Mouse (Mus musculus): ENCODE results near the gene Sar1b.
"Not testable (repeated sequence)": the region's sequence is repeated elsewhere in the genome, so short reads cannot be mapped to it uniquely, and the experiment has no call there.

The Sar1b gene

GRCm38 (mm10) chr11:51763213-51763907 lies at the start of gene Sar1b, which contains the start of gene Sec24a:
Gene Sar1b (plus strand): TSS chr11:51763687.
Gene Sec24a (minus strand): TSS chr11:51763634.
- DNase-seq: peak; percentile 66 to 68

DNA sequence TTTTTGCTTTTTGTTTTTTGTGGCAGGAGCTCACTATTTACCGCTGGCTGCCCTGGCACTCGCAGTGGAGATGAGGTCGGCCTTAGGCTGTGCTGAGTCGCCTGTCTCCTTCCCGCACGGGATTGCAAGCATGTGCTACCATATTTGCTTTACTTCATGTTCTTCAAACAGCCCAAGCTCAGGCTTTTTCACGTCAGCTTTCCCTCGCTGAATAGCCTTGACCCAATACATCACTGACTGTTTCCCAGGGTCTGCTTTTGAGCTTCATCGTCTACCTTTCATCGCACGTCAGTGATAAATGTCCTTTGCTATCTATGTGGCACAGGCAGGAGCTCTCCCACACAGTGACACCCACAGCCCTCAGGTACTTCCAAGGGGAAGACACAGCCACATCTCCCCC lies 42.4 kb upstream of the Sar1b start:
- no peak for DNase-seq

- DNase-seq: no peak
Observed at GRCm38 (mm10) chr11:51732883-51733282, 30.6 kb upstream of the Sar1b start.

DNA sequence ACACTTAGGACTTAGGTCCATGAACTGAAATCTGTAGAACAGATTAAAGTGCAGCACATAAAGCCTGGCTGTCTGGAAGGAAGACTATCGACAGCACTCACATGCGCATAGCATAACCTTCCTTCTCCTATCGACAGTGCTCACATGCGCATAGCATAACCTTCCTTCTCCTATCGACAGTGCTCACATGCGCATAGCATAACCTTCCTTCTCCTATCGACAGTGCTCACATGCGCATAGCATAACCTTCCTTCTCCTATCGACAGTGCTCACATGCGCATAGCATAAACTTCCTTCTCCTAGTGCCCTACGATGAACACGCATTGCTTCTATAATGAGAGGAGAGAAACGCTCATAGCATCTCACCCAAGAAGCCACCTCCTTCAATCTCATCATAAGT lies 29.3 kb upstream of the Sar1b start:
- DNase-seq: not testable (repeated sequence)

- DNase-seq: no peak
Observed at GRCm38 (mm10) chr11:51738651-51739403, 24.7 kb upstream of the Sar1b start.

- DNase-seq: no peak
Observed at GRCm38 (mm10) chr11:51740701-51741100, 22.8 kb upstream of the Sar1b start.

GRCm38 (mm10) chr11:51746096-51746495 lies 17.4 kb upstream of the Sar1b start:
- DNase-seq: no peak

DNA sequence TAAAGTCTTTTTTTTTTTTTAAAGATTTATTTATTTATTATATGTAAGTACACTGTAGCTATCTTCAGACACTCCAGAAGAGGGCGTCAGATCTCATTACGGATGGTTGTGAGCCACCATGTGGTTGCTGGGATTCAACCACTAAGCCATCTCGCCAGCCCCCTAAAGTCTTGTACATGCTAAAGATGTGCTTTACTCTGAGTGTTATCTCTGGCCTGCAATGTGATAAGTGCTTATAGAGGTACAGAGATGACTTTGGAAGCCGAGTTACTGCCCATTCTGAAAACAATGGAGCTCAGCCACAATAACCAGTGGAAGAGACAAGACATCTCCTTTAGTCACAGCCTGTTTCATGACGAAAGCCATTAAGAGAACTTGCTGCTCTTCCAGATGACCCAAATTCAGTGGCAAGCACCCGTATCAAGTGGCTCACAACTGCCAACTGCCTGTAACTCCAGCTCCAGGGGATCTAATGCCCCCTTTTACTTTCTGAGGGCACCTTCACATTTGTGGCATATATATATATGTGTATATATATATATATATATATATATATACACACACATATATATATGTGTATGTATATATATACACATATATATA lies 11.8 kb upstream of the Sar1b start:
- not testable (repeated sequence) for DNase-seq

DNA sequence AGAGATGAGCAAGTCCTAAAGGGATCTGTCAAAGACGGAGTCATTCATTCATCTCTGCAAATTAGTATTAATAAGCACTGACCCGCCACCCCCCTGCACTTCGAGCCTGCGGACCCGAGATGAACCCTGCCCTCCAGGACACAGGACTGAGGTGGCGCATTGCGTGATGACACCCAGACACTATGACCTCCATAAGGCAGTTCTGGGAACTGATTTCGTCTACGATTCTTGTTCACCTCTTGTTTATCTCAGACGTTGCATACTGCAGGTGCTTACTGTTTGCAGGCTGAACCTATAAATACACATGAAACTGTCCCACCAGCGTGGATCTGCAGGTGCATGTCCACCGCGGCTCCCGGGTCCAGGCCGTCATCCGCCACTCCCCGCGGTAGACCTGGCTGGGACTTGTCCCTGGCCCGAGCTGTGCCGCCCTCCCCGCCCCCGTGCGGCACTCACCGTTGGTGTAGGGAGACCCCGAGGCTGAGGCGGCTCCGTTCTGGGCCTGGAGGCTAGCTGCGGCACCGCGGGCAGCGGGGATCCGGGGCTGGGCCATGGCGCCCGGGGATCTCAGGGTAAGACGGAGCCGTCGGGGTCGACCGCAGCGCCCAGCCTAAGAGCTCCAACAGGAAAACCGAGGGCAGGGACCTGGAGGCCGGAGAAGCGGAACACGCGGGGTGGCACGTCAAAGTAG lies 7.7 kb upstream of the Sar1b start:
- DNase-seq: peak; percentile 6 to 41

DNA sequence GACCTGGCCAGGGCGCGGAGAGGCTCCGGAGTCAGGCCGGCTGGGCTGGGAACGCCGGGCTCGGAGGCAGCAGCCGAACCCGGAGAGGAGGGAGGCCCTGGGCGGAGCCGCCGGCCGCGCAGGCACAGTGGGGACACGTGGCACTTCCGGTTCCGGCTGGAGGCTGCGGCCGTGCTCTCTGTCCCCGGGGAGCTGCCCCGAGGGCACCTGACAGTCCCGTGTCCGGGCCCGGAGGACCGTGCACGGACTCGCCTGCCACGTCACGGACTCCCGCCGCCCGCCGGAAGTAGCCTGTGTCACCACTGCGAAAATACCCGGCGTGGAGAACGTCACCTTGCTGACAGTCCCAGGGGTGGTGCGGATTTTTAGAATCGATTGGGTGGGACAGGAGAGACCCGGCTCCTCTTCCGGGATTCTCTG lies 7.1 kb upstream of the Sar1b start:
- peak; percentile 78 to 80 for DNase-seq

- no peak for DNase-seq
Observed at GRCm38 (mm10) chr11:51757023-51757422, 6.5 kb upstream of the Sar1b start.

- DNase-seq: no peak
Observed at GRCm38 (mm10) chr11:51757625-51758024, 5.9 kb upstream of the Sar1b start.

DNA sequence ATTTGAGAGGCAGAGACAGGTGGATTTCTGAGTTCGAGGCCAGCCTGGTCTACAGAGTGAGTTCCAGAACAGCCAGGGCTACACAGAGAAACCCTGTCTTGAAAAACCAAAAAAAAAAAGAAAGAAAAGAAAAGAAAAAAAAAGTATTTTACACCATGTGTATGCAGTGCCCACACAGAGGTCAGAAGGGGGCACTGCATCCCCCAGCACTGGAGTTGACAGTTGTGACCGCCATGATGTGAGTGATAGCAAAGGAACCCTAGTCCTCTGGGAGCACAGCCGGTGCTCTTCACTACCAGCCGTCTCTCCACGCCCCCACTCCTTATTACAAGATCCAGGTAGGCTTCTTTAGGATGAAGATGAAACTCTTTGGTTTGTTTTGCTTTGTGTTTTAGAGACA lies 5.3 kb upstream of the Sar1b start:
- not testable (repeated sequence) for DNase-seq

DNA sequence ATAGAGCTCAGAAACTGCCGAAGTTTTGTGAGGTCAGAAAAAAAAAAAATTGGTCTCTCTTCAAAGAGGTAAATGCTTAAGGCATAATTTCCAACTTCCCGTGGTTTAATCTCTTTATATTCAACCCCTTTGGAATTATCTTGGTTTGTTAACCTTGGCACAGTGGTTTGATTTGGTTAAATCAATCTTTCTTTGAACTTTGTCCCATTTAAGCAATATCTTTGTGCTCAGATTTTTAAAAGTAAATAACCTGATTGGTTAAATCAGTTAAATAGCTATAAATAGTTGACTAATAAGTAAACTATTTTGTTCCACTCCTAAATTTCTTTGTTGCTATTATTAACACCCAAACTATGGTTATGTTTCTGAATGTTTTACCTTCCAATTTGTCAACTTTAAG lies 4.2 kb upstream of the Sar1b start:
- no peak for DNase-seq

DNA sequence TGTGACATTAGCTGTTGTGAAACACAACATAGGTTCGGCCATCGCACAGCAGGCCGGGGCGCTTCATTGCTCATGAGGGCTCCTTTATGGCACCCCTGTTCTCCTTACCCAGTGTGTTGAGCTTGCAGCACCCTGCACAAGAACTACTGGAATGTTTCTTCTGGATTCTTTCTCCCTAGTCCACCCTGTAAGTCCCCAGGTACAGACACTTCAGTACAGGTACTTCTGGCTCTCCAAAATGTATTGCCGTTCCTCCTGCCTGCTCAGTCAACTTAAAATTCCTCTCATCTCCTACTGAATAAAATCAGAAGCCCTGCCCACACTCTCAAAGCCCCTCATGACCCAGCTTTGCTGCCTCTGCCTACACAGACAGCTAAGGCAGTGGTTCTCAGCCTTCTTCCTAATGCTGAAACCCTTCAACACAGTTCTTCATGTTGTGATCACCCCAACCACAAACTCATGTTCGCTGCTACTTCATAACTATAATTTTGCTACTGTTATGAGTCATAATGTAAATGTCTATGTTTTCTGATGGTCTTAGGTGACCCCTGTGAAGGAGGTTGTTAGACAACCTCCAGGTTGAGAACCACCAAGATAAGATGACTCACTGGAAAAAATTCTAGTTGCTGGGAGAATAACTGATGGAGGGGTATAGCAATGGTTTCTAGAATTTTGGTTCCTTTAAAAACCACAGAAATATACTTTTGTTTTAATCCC lies 3.4 kb upstream of the Sar1b start:
- no peak for DNase-seq

- DNase-seq: no peak
Observed at GRCm38 (mm10) chr11:51761241-51761640, 2.2 kb upstream of the Sar1b start.

DNA sequence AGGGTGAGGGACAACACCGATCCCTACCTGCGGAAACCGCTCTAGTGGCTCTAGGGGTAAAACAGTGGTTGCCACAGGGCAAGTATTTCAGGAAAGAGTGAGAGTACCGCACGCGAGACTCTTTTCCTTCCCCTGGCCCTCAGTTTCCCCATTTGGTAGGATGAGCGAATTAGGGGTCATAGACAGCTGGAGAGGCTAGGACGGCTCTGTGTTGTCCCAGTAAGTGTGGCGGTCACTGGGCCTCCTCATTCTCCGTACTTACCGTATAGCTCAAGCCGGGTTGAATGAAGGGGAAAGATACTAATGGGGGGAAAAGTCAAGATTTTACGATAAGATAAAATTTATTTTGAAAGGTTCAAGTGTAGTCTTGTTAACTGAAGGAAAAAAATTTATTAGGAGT lies 468 bp downstream of the Sar1b start:
- DNase-seq: no peak

GRCm38 (mm10) chr11:51764816-51765215 lies 1.3 kb downstream of the Sar1b start:
- no peak for DNase-seq

- no peak for DNase-seq
Observed at GRCm38 (mm10) chr11:51767579-51768220, 4.2 kb downstream of the Sar1b start.

DNA sequence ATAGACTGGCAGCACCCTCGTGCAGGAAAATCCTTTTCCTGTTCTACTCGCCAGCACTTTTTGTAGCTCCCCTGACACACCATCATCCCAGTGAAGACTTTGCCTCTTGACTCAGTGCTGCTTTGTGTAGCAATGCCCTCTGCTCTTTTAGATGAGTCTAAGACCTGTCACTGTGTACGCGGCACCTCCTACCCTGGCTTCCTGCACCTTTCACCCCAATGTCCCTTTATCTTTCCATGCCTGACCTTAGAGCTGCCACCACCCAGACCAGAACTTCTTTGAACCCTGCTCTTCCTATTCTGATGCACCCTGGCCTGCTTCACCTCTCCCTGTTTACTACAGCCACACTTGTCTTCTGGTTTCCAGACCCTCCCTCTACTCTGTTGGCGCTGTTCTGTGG lies 4.8 kb downstream of the Sar1b start:
- no peak for DNase-seq

GRCm38 (mm10) chr11:51775507-51775906 lies 12.0 kb downstream of the Sar1b start:
- DNase-seq: no peak

GRCm38 (mm10) chr11:51777478-51777877 lies 14.0 kb downstream of the Sar1b start:
- no peak for DNase-seq

All from thymus, adult 18-20 months (tissue).